Mouse (Mus musculus) neural tube, embryonic 11.5 days (tissue): Measurements from ENCODE around the gene Tubg1. TPM values are rescaled to one million over a fixed set of nuclear protein-coding genes. Genes with fewer than 3 reads are reported as not detected.
"Not testable (repeated sequence)": the region's sequence is repeated elsewhere in the genome, so short reads cannot be mapped to it uniquely, and the experiment has no call there.

Experiments
- ATAC-seq: fragments of 200-750 bp; cut with Nextera tagmentation; 2 replicates; pipeline ENCODE4 v1.8.0; 2017; ENCODE audit warnings: moderate number of reproducible peaks, mild to moderate bottlenecking, moderate TSS enrichment, moderate library complexity; ENCODE audit not compliant: insufficient read depth, low FRiP score, low TSS enrichment
- DNase-seq: peaks from one replicate; pipeline ENCODE4 v3.0.0-alpha.2; 2015; ENCODE audit warnings: low spot score
- H3K27ac ChIP-seq: fragments of 300-500 bp; sonication (generic); 2 replicates; pipeline ENCODE4 v1.5.1; 2014; ENCODE audit warnings: low read depth, mild to moderate bottlenecking, low read length
- H3K27me3 ChIP-seq: fragments of 300-500 bp; sonication (generic); 2 replicates; pipeline ENCODE4 v1.6.1; 2014; ENCODE audit warnings: mild to moderate bottlenecking, low read length, mixed read lengths; ENCODE audit not compliant: control insufficient read depth, insufficient read depth
- H3K36me3 ChIP-seq: fragments of 300-500 bp; sonication (generic); 2 replicates; pipeline ENCODE4 v1.6.1; 2014; ENCODE audit warnings: mild to moderate bottlenecking, low read length, moderate library complexity, mixed read lengths; ENCODE audit not compliant: control insufficient read depth, insufficient read depth
- H3K4me1 ChIP-seq: fragments of 300-500 bp; sonication (generic); 2 replicates; pipeline ENCODE4 v1.6.1; 2014; ENCODE audit warnings: low read length, mixed read lengths; ENCODE audit not compliant: control insufficient read depth, insufficient read depth
- H3K4me2 ChIP-seq: fragments of 300-500 bp; sonication (generic); 2 replicates; pipeline ENCODE4 v1.6.1; 2014; ENCODE audit warnings: low read depth, mild to moderate bottlenecking, moderate library complexity
- H3K4me3 ChIP-seq: fragments of 300-500 bp; sonication (generic); 2 replicates; pipeline ENCODE4 v1.5.1; 2014; ENCODE audit warnings: low read depth, low read length
- H3K9ac ChIP-seq: fragments of 300-500 bp; sonication (generic); 2 replicates; pipeline ENCODE4 v1.6.1; 2014; ENCODE audit warnings: mild to moderate bottlenecking, low read length
- H3K9me3 ChIP-seq: fragments of 300-500 bp; sonication (generic); 2 replicates; pipeline ENCODE4 v1.6.1; 2016; ENCODE audit warnings: low read length; ENCODE audit not compliant: control insufficient read depth
- WGBS: fragments of 180-500 bp; shearing (Covaris S2); extraction: QIAGEN DNeasy Blood & Tissue Kit; methylation state at CpG from one replicate; pipeline ENCODE4 v1.1.7; 2014; 5-methylcytosine and 5-hydroxymethylcytosine counted together
- polyA plus RNA-seq: library from polyadenylated mRNA; unstranded; fragments of >200 nt; fragmentation: Nextera tagmentation; extraction: Ambion mirVana; gene quantifications from 2 replicates; pipeline ENCODE4 v1.2.1, GENCODE M21; 2014

Gene Tubg1
- polyA plus RNA-seq, 1 experiment from 2014 or later: 116 TPM

DNA sequence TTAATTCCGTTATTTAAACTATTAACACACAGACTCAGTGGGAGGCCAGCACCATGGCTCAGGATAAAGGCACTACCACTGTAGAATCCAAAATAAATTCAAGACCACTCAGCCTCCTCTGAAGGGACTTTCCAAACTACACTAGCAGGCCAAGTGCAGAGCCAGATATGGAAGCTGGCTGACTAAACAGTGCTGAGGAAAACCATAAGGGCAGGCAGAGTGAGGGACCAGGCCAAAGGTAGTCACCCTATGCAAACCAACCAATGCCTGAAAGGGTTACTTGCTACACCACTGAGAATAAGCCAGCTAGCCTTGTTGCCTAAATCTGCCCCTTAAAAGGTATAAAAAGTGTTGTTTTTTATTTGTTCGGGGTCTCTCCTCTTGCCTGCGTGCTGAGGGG lies 7.6 kb upstream of the Tubg1 start:
- H3K4me1 ChIP-seq: no peaks in the 10 kb centered on the region
- no peak overlapping the region for H3K9ac ChIP-seq
- WGBS: 86% methylated on average over 3 of the region's 3 CpGs
- H3K27me3 ChIP-seq: no peaks in the 10 kb centered on the region
- no peaks in the 10 kb centered on the region for H3K9me3 ChIP-seq
- no peaks in the 10 kb centered on the region for H3K36me3 ChIP-seq
- H3K4me3 ChIP-seq: no peak overlapping the region
- ATAC-seq: no peak
- H3K27ac ChIP-seq: no peak overlapping the region
- DNase-seq: no peak
- H3K4me2 ChIP-seq: no peak overlapping the region

DNA sequence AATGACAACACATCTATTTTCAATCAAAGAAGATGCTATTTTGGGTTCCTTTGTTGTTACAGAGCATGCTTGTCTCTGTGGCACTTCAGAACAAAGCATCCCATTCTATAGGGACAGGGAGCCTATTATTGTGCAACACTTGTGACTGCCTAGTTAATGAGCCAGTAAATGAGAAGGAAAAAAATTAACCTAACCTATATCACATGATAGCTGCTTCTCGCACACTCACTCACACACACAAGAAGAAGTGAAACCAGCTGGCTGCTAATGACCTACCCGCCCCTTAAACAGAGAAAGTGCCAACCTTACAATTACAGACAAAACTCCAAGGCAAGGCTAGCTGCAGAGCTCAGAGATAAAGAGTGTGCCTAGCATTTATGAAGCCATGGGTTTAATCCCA lies 4.2 kb upstream of the Tubg1 start:
- no peak for ATAC-seq
- Histone ChIP-seq H3K9ac (no peak overlapping the region), H3K4me2 (no peak overlapping the region), H3K36me3 (no peaks in the 10 kb centered on the region), H3K9me3 (no peaks in the 10 kb centered on the region), H3K4me1 (0 out of 2 replicates have a peak, but pooled peaks cover 10% of the 10 kb centered on the region), H3K27me3 (no peaks in the 10 kb centered on the region), H3K4me3 (no peak overlapping the region), H3K27ac (0 out of 2 replicates have a peak overlapping the region, but pooled peaks have one; percentile 5)
- DNase-seq: no peak
- WGBS: 65% methylated on average over 2 of the region's 2 CpGs

DNA sequence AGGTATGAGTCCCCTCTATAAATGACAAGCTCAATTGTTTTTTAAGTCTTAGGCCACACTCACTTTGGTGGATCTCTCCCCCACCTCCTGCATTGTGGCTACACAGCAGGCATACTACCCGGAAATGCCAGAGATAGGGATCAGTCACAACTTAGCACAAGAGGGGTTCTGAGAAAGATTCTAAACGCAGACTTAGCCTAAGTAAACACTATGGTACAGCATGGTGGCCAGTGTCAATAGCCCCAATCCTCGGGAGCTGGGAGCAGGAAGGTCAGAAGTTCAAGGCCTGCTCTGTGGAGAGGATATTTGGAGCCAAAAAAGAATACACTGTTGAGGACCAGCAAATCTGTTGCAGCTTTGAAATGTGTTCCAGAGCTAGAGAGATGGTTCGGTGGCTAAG lies 1.6 kb upstream of the Tubg1 start:
- DNase-seq: no peak
- Histone ChIP-seq H3K4me2 (peak overlapping the region; percentile 96), H3K9me3 (no peaks in the 10 kb centered on the region), H3K9ac (no peak overlapping the region), H3K27ac (no peak overlapping the region), H3K4me3 (no peak overlapping the region; the same call in 1 of the 2 replicates), H3K4me1 (peaks cover 16% of the 10 kb centered on the region; the same call in 1 of the 2 replicates), H3K27me3 (no peaks in the 10 kb centered on the region), H3K36me3 (peaks cover 2% of the 10 kb centered on the region; the same call in 1 of the 2 replicates)
- WGBS: 56% methylated on average over 4 of the region's 4 CpGs
- no peak for ATAC-seq

DNA sequence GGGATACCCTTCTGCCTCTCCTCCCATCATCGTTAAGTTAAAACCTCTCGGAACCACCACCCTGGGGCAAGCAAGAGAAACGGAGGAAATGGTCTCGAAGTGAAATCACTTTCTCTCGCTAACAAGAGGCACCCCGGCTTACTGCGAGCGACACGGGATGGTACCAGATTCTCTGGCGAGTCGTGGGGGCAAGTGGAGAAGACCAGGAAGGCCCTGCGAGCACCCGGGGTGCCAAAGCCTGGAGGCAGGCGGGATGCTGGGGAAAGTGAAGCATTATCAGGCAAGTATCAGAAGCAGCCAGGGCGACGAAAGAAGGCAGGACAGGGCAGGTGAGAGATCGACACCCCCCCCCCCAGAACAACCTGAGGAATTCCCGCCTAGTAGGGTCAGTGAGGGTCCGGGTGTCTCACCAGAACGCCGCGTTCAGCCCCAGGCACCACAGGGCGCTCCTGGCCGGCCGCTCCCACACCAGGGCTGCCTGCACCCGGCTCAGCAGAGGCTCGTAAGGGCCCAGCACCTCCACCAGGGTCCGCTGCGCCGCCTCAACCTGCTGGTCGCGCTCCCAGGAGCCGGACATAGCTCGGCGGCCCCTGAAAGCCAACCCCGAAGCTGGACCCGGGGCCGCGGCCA lies 492 bp upstream of the Tubg1 start:
- Histone ChIP-seq H3K27ac (peak overlapping the region; percentile 88), H3K27me3 (no peaks in the 10 kb centered on the region), H3K9me3 (no peaks in the 10 kb centered on the region), H3K9ac (peak overlapping the region; percentile 91), H3K4me1 (peaks cover 16% of the 10 kb centered on the region; the same call in 1 of the 2 replicates), H3K36me3 (peaks cover 2% of the 10 kb centered on the region; the same call in 1 of the 2 replicates), H3K4me2 (peak overlapping the region; percentile 96), H3K4me3 (peak overlapping the region; percentile 89)
- no peak for DNase-seq
- under 1% methylated on average over 39 of the region's 39 CpGs for WGBS
- ATAC-seq: no peak; the same call in 1 of the 2 replicates

DNA sequence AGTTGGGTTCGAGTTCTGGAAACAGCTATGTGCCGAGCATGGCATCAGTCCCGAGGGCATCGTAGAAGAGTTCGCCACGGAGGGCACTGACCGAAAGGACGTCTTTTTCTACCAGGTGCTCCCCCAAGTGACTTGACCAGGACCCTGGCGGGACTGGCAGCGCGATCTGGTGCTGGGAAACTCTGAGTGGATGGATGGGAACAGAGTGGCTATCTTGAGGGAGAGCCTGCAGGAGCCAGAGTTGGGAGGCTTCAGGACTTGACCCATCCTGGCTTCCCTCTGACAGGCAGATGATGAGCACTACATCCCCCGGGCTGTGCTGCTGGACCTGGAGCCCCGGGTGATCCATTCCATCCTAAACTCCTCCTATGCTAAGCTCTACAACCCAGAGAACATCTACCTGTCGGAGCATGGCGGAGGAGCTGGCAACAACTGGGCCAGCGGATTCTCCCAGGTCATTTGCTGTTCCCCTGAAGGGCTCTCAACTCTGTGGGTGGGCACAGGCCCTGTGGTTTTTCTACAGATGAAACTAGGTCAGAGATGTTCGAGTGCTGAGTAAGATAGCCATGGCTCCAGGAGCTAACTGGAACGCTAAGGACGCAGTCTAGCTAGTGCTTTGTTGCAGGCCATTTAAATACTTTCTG lies 929 bp downstream of the Tubg1 start:
- Histone ChIP-seq H3K36me3 (peaks cover 8% of the 10 kb centered on the region), H3K4me1 (peaks cover 16% of the 10 kb centered on the region; the same call in 1 of the 2 replicates), H3K9ac (peak overlapping the region; percentile 84), H3K27me3 (no peaks in the 10 kb centered on the region), H3K9me3 (no peaks in the 10 kb centered on the region), H3K4me2 (peak overlapping the region; percentile 96), H3K4me3 (peak overlapping the region; percentile 89), H3K27ac (peak overlapping the region; percentile 88)
- 25% methylated on average over 19 of the region's 19 CpGs for WGBS
- peak; percentile 29; the same call in 1 of the 2 replicates for ATAC-seq
- no peak for DNase-seq

- H3K4me3 ChIP-seq, ATAC-seq, H3K9ac ChIP-seq, DNase-seq, H3K9me3 ChIP-seq, H3K4me2 ChIP-seq, H3K27me3 ChIP-seq, H3K27ac ChIP-seq, H3K4me1 ChIP-seq: not testable (repeated sequence)
- WGBS: 95% methylated on average over 8 of the region's 8 CpGs
- peaks cover 19% of the 10 kb centered on the region for H3K36me3 ChIP-seq
Observed at GRCm38 (mm10) chr11:101124494-101124893, 4.8 kb downstream of the Tubg1 start.

DNA sequence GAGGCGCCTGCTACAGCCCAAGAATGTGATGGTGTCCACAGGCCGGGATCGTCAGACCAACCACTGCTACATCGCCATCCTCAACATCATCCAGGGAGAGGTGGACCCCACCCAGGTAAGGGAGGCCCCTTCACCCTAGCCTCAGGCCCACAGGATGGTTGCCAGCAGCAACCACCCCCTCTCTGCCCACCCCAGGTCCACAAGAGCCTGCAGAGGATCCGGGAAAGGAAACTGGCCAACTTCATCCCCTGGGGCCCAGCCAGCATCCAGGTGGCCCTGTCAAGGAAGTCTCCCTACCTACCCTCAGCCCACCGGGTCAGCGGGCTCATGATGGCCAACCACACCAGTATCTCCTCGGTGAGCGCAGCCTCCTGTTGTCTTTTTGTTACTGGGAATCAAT lies 5.3 kb downstream of the Tubg1 start:
- H3K36me3 ChIP-seq: peaks cover 19% of the 10 kb centered on the region

GRCm38 (mm10) chr11:101127075-101127474 lies 7.3 kb downstream of the Tubg1 start:
- Histone ChIP-seq H3K27ac (no peak overlapping the region), H3K4me3 (no peak overlapping the region), H3K27me3 (no peaks in the 10 kb centered on the region), H3K4me2 (no peak overlapping the region), H3K9me3 (no peaks in the 10 kb centered on the region), H3K4me1 (no peaks in the 10 kb centered on the region), H3K9ac (no peak overlapping the region), H3K36me3 (peaks cover 17% of the 10 kb centered on the region)
- 100% methylated on average over 1 of the region's 1 CpGs for WGBS
- DNase-seq (no peak), ATAC-seq (no peak)

More for the DNA sequence above, 5.3 kb downstream of the Tubg1 start:
- H3K27me3 ChIP-seq, H3K9me3 ChIP-seq, ATAC-seq, DNase-seq, H3K4me1 ChIP-seq, H3K9ac ChIP-seq, H3K4me2 ChIP-seq, H3K4me3 ChIP-seq, H3K27ac ChIP-seq: not testable (repeated sequence)
- WGBS: 95% methylated on average over 7 of the region's 9 CpGs
